Mouse (Mus musculus) gastrocnemius, adult 8-10 months (tissue): ENCODE measurements at regions not wholly inside any gene's neighbourhood (a gene's known extent, or its start where the extent isn't known, plus 50 kb on each side); places are given as distances from the start of the nearest gene placed in this dataset.
"Not testable (repeated sequence)": the region's sequence is repeated elsewhere in the genome, so short reads cannot be mapped to it uniquely, and the experiment has no call there.

Experiments
- DNase-seq, 2 experiments: peaks; one replicate each; pipeline ENCODE4 v3.0.0; 2022; ENCODE audit warnings: low spot score in 2 of 2

GRCm38 (mm10) chr3:21992203-21992602 is 84.2 kb upstream of the Tbl1xr1 start:
- DNase-seq: no peak

- DNase-seq: no peak
Observed at GRCm38 (mm10) chr3:21993961-21994360, 82.5 kb upstream of the Tbl1xr1 start.

GRCm38 (mm10) chr3:21995566-21996391 is 80.7 kb upstream of the Tbl1xr1 start:
- DNase-seq: no peak

- DNase-seq: no peak
Observed at GRCm38 (mm10) chr3:21997387-21997786, 79.1 kb upstream of the Tbl1xr1 start.

GRCm38 (mm10) chr3:22005456-22005855 is 71.0 kb upstream of the Tbl1xr1 start:
- no peak for DNase-seq

GRCm38 (mm10) chr3:22006113-22006512 is 70.3 kb upstream of the Tbl1xr1 start:
- DNase-seq: peak in 1 of 2 experiments; percentile 9

- no peak for DNase-seq
Observed at GRCm38 (mm10) chr3:22006651-22007050, 69.8 kb upstream of the Tbl1xr1 start.

- no peak for DNase-seq
Observed at GRCm38 (mm10) chr3:22007736-22008135, 68.7 kb upstream of the Tbl1xr1 start.

- no peak for DNase-seq
Observed at GRCm38 (mm10) chr3:22008432-22008831, 68.0 kb upstream of the Tbl1xr1 start.

GRCm38 (mm10) chr3:22009898-22010699 is 66.4 kb upstream of the Tbl1xr1 start:
- no peak for DNase-seq

- not testable (repeated sequence) for DNase-seq
Observed at GRCm38 (mm10) chr3:22010700-22010991, 65.8 kb upstream of the Tbl1xr1 start.

GRCm38 (mm10) chr3:22021360-22021935 is 55.0 kb upstream of the Tbl1xr1 start:
- DNase-seq: no peak

- no peak for DNase-seq
Observed at GRCm38 (mm10) chr3:22022418-22022817, 54.0 kb upstream of the Tbl1xr1 start.

GRCm38 (mm10) chr3:22023049-22023448 is 53.4 kb upstream of the Tbl1xr1 start:
- DNase-seq: no peak

GRCm38 (mm10) chr3:22023551-22023950 is 52.9 kb upstream of the Tbl1xr1 start:
- DNase-seq: no peak

GRCm38 (mm10) chr3:22024200-22024599 is 52.3 kb upstream of the Tbl1xr1 start:
- DNase-seq: no peak

- no peak for DNase-seq
Observed at GRCm38 (mm10) chr3:22025119-22025518, 51.3 kb upstream of the Tbl1xr1 start.

- no peak for DNase-seq
Observed at GRCm38 (mm10) chr3:22025615-22026014, 50.8 kb upstream of the Tbl1xr1 start.
